Mouse (Mus musculus) retina, embryonic 14.5 days (tissue): ENCODE measurements around the gene Mgrn1.

Source experiments
- DNase-seq: peaks from one replicate; pipeline ENCODE4 v3.0.0-alpha.2; 2015; ENCODE audit warnings: low spot score

The Mgrn1 gene

GRCm38 (mm10) chr16:4979755-4980380 lies 93.8 kb downstream of the Mgrn1 start:
- peak; percentile 65 for DNase-seq

GRCm38 (mm10) chr16:4984717-4985116 lies 98.7 kb downstream of the Mgrn1 start:
- DNase-seq: no peak
